Mouse (Mus musculus): ENCODE results near the gene Grhl3. TPM values are rescaled to one million over a fixed set of nuclear protein-coding genes. Genes with fewer than 3 reads are reported as not detected.

Grhl3 gene
- polyA plus RNA-seq, 1 experiment from 2014 or later = 9.6 TPM

- H3K4me1 ChIP-seq = peaks cover 81% of the 10 kb centered on the region
- H3K4me3 ChIP-seq = peak overlapping the region; percentile 56
- peak overlapping the region; percentile 55 for H3K27ac ChIP-seq (replicated peaks)
- WGBS = 10% methylated on average over 32 of the region's 32 CpGs
- H3K36me3 ChIP-seq (replicated peaks) = no peaks in the 10 kb centered on the region
- H3K27me3 ChIP-seq (replicated peaks; ENCODE audit: low read depth, poor library complexity, severe bottlenecking) = peaks cover 99% of the 10 kb centered on the region
- peak; percentile 80 for DNase-seq (ENCODE audit: low spot score)
- H3K9me3 ChIP-seq = no peaks in the 10 kb centered on the region
These were observed 3.0 kb downstream of the Grhl3 start for GRCm38 (mm10) chr4:135570152-135571036.

GRCm38 (mm10) chr4:135569201-135569600 is 4.2 kb downstream of the Grhl3 start:
- peak; percentile 32 for DNase-seq (ENCODE audit: low spot score)
- Histone ChIP-seq H3K27ac (replicated peaks) (no peak overlapping the region; the same call in 1 of the 2 replicates), H3K36me3 (replicated peaks) (no peaks in the 10 kb centered on the region), H3K4me1 (peaks cover 80% of the 10 kb centered on the region), H3K4me3 (0 out of 2 replicates have a peak overlapping the region, but pooled peaks have one; percentile 56), H3K9me3 (no peaks in the 10 kb centered on the region), H3K27me3 (replicated peaks; ENCODE audit: low read depth, poor library complexity, severe bottlenecking) (peaks cover 97% of the 10 kb centered on the region)
- 7% methylated on average over 11 of the region's 11 CpGs for WGBS

GRCm38 (mm10) chr4:135567484-135567883 is 5.9 kb downstream of the Grhl3 start:
- H3K4me3 ChIP-seq = no peak overlapping the region
- H3K36me3 ChIP-seq (replicated peaks) = no peaks in the 10 kb centered on the region
- peaks cover 62% of the 10 kb centered on the region for H3K4me1 ChIP-seq
- no peak overlapping the region for H3K27ac ChIP-seq (replicated peaks)
- WGBS = 74% methylated on average over 8 of the region's 8 CpGs
- DNase-seq (ENCODE audit: low spot score) = no peak
- H3K9me3 ChIP-seq = no peaks in the 10 kb centered on the region
- H3K27me3 ChIP-seq (replicated peaks; ENCODE audit: low read depth, poor library complexity, severe bottlenecking) = peaks cover 95% of the 10 kb centered on the region

GRCm38 (mm10) chr4:135567042-135567441 is 6.4 kb downstream of the Grhl3 start:
- Histone ChIP-seq H3K27me3 (replicated peaks; ENCODE audit: low read depth, poor library complexity, severe bottlenecking) (peaks cover 90% of the 10 kb centered on the region), H3K4me3 (no peak overlapping the region), H3K9me3 (no peaks in the 10 kb centered on the region), H3K36me3 (replicated peaks) (no peaks in the 10 kb centered on the region), H3K4me1 (peaks cover 58% of the 10 kb centered on the region), H3K27ac (replicated peaks) (0 out of 2 replicates have a peak overlapping the region, but pooled peaks have one; percentile 11)
- DNase-seq (ENCODE audit: low spot score) = no peak
- WGBS = 44% methylated on average over 11 of the region's 11 CpGs

GRCm38 (mm10) chr4:135565400-135565799 is 8.0 kb downstream of the Grhl3 start:
- Histone ChIP-seq H3K36me3 (replicated peaks) (no peaks in the 10 kb centered on the region), H3K4me1 (peaks cover 45% of the 10 kb centered on the region), H3K9me3 (no peaks in the 10 kb centered on the region), H3K27ac (replicated peaks) (no peak overlapping the region), H3K27me3 (replicated peaks; ENCODE audit: low read depth, poor library complexity, severe bottlenecking) (peaks cover 74% of the 10 kb centered on the region), H3K4me3 (no peak overlapping the region)
- 78% methylated on average over 9 of the region's 9 CpGs for WGBS
- no peak for DNase-seq (ENCODE audit: low spot score)

GRCm38 (mm10) chr4:135563794-135564193 is 9.6 kb downstream of the Grhl3 start:
- Histone ChIP-seq H3K27me3 (replicated peaks; ENCODE audit: low read depth, poor library complexity, severe bottlenecking) (peaks cover 58% of the 10 kb centered on the region), H3K9me3 (no peaks in the 10 kb centered on the region), H3K27ac (replicated peaks) (no peak overlapping the region), H3K4me3 (no peak overlapping the region), H3K4me1 (peaks cover 32% of the 10 kb centered on the region), H3K36me3 (replicated peaks) (no peaks in the 10 kb centered on the region)
- WGBS = 65% methylated on average over 2 of the region's 2 CpGs
- DNase-seq (ENCODE audit: low spot score) = no peak

- Histone ChIP-seq H3K4me1 (peaks cover 86% of the 10 kb centered on the region), H3K36me3 (replicated peaks) (no peaks in the 10 kb centered on the region), H3K9me3 (no peaks in the 10 kb centered on the region), H3K27me3 (replicated peaks; ENCODE audit: low read depth, poor library complexity, severe bottlenecking) (peaks cover 94% of the 10 kb centered on the region), H3K27ac (replicated peaks) (peak overlapping the region; percentile 66; the same call in 1 of the 2 replicates), H3K4me3 (no peak overlapping the region)
- 80% methylated on average over 6 of the region's 6 CpGs for WGBS
- no peak for DNase-seq (ENCODE audit: low spot score)
These were observed 24.1 kb downstream of the Grhl3 start for GRCm38 (mm10) chr4:135549323-135549722.

- H3K27me3 ChIP-seq (replicated peaks; ENCODE audit: low read depth, poor library complexity, severe bottlenecking) = peaks cover 93% of the 10 kb centered on the region
- peak overlapping the region; percentile 66 for H3K27ac ChIP-seq (replicated peaks)
- no peak for DNase-seq (ENCODE audit: low spot score)
- peaks cover 85% of the 10 kb centered on the region for H3K4me1 ChIP-seq
- no peaks in the 10 kb centered on the region for H3K36me3 ChIP-seq (replicated peaks)
- 35% methylated on average over 9 of the region's 9 CpGs for WGBS
- no peak overlapping the region for H3K4me3 ChIP-seq
- H3K9me3 ChIP-seq = no peaks in the 10 kb centered on the region
These were observed 24.8 kb downstream of the Grhl3 start for GRCm38 (mm10) chr4:135548521-135549077.

- peaks cover 93% of the 10 kb centered on the region for H3K27me3 ChIP-seq (replicated peaks; ENCODE audit: low read depth, poor library complexity, severe bottlenecking)
- 22% methylated on average over 7 of the region's 7 CpGs for WGBS
- H3K9me3 ChIP-seq = no peaks in the 10 kb centered on the region
- peaks cover 80% of the 10 kb centered on the region for H3K4me1 ChIP-seq
- H3K36me3 ChIP-seq (replicated peaks) = no peaks in the 10 kb centered on the region
- no peak overlapping the region for H3K4me3 ChIP-seq
- no peak for DNase-seq (ENCODE audit: low spot score)
- H3K27ac ChIP-seq (replicated peaks) = peak overlapping the region; percentile 66
These were observed 25.3 kb downstream of the Grhl3 start for GRCm38 (mm10) chr4:135548108-135548507.

GRCm38 (mm10) chr4:135547551-135547950 is 25.9 kb downstream of the Grhl3 start:
- Histone ChIP-seq H3K27ac (replicated peaks) (peak overlapping the region; percentile 66), H3K27me3 (replicated peaks; ENCODE audit: low read depth, poor library complexity, severe bottlenecking) (peaks cover 93% of the 10 kb centered on the region)
- WGBS = 72% methylated on average over 14 of the region's 14 CpGs

GRCm38 (mm10) chr4:135546793-135547192 is 26.6 kb downstream of the Grhl3 start:
- DNase-seq (ENCODE audit: low spot score) = no peak
- Histone ChIP-seq H3K4me3 (no peak overlapping the region), H3K27me3 (replicated peaks; ENCODE audit: low read depth, poor library complexity, severe bottlenecking) (peaks cover 85% of the 10 kb centered on the region), H3K4me1 (peaks cover 67% of the 10 kb centered on the region), H3K27ac (replicated peaks) (no peak overlapping the region), H3K9me3 (no peaks in the 10 kb centered on the region), H3K36me3 (replicated peaks) (no peaks in the 10 kb centered on the region)
- WGBS = 89% methylated on average over 4 of the region's 4 CpGs

More at GRCm38 (mm10) chr4:135547551-135547950, 25.9 kb downstream of the Grhl3 start:
- Histone ChIP-seq H3K36me3 (replicated peaks) (no peaks in the 10 kb centered on the region), H3K9me3 (no peaks in the 10 kb centered on the region), H3K4me3 (no peak overlapping the region), H3K4me1 (peaks cover 74% of the 10 kb centered on the region)
- DNase-seq (ENCODE audit: low spot score) = no peak

GRCm38 (mm10) chr4:135546008-135546407 is 27.4 kb downstream of the Grhl3 start:
- WGBS = 88% methylated on average over 7 of the region's 7 CpGs
- DNase-seq (ENCODE audit: low spot score) = no peak
- Histone ChIP-seq H3K27ac (replicated peaks) (no peak overlapping the region), H3K4me1 (peaks cover 59% of the 10 kb centered on the region), H3K9me3 (no peaks in the 10 kb centered on the region), H3K27me3 (replicated peaks; ENCODE audit: low read depth, poor library complexity, severe bottlenecking) (peaks cover 77% of the 10 kb centered on the region), H3K36me3 (replicated peaks) (no peaks in the 10 kb centered on the region), H3K4me3 (no peak overlapping the region)
